Mouse (Mus musculus) adipocyte (in vitro differentiated cells): ENCODE results near the gene Lrrc74b.
A peak's percentile ranks its signal among the peaks of the same experiment; 100 is the strongest.
"Not testable (repeated sequence)": the region's sequence is repeated elsewhere in the genome, so short reads cannot be mapped to it uniquely, and the experiment has no call there.

Source experiments
- DNase-seq: peaks from one replicate; pipeline ENCODE4 v3.0.0-alpha.2; 2016; ENCODE audit warnings: low spot score

The Lrrc74b gene

DNA sequence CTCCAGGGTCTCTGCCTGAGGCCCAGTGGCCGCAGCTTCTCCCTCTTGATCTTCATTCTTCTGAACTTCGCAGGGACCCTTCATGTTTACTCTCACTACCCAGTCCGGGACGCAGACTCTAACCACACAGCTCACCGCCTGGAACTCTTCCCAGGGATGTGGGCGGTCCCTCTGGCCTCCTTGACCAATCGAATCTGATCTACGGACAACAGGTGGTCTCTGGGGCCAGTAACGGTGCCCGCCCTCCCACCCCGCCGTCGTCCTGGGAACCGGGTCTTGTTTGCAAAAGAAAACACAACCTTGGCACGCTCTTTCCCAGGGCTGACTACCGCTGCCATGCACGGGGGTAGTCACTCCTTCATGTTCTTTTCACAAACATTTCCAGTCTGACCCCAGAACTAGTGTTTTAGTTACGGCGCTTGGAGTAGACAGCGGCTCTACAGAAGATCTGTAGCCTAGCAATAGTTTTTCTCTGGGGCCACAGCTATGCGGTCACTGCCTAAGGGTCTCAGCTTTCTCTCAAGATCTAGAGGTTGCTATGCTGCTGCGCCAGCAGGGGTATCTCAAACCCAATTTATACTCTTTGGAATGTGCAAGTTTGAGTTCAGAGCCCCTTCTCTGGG lies at the start of gene Lrrc74b:
Lrrc74b (minus strand) TSS at position 120 of the 623 bp plus-strand sequence.
- no peak for DNase-seq

DNA sequence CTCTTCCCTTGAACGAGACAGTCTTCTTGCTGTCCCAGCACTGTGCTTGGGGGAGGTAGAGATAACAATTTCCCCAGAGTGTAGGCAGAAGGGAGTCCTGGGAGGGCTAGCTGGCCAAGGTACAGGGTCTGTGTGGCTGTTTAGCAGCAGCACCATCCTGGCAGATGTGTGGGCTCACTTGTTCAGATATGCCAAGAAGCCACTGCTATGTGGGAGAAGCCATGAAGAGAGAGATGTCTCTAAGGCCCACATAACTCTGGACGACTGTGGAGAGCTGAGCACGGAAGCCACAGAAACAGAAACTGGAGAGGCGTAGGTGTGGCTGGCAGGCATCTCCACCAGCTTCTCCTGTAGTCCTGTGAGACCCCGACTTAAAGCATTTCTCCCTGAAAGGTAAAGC lies 44.6 kb upstream of the Lrrc74b start:
- no peak for DNase-seq

DNA sequence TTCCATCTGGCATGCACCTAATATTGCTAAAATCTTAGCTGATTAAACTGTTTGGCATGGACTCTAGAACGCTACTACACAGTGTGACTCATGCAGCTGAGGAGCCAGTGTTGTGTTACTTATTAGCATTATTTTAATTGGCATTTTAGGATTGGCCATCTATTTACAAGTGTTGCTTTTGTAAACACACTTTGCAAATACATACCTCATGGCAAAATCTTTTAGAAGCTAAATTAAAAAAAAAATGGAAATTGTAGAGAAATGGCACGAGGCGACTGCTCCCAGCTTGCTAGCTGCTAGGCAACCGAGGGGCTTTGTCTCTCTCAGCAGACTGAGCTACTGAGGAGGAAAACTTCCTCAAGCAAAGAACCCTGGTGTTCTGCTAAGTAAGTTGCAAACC lies 43.9 kb upstream of the Lrrc74b start:
- DNase-seq, result no peak

DNA sequence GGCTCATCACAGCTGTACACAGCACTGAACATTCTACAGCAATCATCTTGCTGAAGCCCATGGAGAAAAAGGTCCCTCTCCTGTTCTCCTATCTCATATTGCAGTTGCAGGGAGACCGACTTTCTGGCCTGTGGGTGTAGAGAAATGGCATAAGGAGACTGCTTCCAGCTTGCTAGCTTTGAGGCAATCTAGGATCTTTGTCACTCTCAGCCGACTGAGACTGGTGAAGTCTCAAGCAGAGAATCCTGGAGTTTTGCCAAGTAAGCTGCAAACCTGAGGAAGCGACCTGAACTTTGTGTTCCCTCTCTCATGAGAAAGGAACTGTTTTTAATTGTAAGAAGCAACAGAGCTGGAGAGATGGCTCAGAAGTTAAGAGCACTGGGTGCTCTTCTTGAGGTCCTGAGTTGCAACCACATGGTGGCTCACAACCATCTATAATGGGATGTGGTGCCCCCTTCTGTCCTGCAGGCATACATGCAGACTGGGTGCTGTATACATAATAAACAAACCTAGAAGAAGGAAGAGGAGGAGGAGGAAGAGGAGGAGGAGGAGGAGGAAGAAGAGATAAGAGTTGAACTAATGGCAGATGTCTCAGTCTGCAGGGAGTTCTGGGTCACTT lies 40.0 kb upstream of the Lrrc74b start:
- peak; percentile 19 for DNase-seq

DNA sequence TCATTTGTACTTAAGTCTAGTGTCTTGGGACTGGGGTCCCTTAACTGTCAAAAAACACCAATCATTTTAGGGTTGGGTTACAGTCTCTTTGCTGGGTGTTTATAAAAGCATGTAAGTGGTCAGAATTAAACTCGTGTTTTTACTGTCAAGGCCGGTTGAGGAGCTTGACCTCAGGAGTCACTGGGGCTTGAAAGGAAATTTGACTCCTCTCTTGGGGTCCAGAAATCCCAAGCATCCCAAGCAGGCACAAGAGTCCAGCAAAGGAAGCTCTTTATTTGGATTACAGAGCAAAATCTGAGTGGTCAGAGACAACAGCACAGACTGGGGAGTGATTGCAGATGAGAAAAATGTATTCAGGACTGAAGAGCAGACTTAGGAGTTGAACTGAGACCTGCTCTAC lies 29.7 kb upstream of the Lrrc74b start:
- DNase-seq, result no peak

DNA sequence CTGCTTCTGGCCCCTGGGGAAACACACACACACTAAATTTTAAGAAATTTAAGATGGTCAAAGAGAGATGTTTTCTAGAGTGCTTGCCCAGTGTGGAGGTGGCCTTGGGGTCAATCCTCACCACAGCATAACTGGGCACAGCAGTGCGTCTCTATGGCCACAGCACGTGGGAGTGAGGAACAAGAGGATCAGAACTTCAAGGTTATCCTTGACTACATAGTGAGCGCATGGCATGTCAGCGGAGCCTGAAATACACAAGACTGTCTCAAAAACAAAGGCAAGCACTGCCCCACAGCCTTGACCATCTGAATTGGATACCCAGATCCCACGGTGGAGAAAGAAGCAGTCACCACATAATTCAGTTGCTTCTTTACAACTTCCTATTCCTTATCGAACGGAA lies 23.5 kb upstream of the Lrrc74b start:
- DNase-seq, result no peak

DNA sequence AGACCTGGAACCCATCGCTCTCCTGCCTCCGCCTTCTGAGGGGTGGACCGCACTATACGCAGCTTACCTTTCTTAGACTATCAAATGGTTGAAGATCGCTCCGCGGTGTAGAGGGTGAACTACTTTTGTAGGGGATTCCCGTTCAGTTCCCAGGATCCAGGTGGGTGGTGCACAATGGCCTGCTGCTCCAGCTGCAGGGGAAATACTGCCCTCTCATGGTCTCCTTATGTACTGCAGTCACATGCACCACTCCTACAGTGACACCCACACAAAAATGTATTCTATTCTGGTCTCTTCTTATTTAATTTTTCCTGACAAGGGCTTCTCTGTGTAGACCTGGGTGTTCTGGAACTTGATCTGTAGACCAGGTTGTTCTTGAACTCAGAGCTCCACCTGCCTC lies 22.0 kb upstream of the Lrrc74b start, which contains the start of gene Slc7a4:
Slc7a4 (minus strand) TSS at position 151 of the 400 bp plus-strand sequence.
- DNase-seq, result no peak

DNA sequence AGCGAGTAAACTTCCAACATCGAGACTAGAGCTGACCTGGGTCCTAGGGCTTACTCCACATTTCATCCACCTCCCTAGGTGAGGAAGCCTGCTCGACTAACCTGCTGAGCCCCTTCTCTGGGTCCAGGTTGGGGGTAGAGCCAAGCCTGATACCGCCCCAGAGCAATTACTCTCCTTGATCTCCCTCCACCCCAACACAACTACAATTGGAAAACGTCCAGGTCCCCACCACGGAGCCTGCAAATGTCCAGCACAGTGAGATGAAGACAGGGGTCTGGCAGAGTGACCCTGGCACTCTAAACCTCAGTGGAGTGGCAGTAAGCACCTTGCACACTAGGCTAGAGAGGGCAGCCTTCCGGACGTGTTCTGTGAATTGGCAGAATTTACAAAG lies 15.8 kb upstream of the Lrrc74b start:
- DNase-seq, result no peak

DNA sequence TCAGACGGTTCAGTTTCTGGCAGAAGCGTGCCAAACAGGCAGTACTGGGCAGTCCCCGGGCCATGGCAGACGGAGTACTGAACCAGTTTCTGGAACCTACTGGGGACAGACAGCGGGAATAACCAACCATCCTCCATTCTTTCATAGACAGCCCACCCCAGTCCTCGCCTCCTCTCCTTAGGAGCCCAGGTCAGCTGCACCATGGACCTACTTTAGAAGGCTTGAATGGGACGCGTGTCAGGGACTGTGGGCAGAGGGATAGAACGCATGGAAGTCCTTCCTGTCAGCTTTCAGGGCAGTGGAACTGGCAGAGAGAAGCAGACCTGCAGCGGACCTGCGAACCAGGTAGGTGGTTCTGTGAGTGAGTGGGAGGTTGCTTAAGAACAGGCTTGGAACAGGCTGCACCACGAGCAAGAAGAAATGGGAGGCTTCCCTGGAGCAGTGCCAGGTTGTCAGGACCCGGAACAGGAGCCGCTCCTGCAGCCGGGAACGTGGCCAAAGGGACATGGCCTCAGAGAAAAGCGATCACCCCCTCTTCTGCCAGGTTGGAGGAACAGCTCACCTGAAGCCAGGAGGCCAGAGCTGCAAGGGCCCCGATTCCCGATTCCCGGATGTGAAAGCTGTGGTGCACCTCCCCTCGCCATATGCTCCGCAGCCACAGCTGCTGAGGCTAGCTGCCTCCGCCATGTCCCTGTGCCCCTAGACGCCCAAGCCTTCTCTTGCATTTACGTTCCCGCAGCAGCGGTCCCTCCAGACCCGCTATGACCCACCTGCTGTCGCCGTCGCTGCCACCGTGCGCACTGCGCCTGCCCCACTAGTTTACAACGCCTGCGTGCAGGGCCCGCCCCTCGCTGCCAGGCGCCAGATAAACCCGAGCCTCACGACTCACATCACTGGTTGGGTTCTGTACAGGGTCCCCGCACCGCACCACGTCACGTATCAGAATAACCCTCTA lies 15.1 kb upstream of the Lrrc74b start:
- no peak for DNase-seq

DNA sequence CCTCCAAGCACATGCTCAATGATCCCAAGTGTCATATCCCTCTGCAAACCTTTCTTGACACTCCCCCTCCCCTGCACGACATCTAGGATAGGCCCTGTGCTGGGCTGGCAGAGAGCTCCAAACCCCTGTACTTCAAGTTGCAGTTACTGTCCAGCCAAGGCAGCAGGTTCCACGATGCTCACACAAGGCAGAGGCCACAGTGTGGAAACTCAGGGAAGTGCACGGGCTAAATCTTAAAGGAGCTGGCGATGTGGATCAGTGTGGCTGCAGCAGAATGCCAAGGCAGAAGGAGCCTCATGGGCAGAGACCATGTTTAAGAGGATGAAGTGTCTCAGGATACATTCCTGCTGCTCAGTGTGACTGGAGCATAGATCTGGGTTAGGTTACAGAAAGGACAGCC lies 5.1 kb upstream of the Lrrc74b start:
- DNase-seq, result no peak

DNA sequence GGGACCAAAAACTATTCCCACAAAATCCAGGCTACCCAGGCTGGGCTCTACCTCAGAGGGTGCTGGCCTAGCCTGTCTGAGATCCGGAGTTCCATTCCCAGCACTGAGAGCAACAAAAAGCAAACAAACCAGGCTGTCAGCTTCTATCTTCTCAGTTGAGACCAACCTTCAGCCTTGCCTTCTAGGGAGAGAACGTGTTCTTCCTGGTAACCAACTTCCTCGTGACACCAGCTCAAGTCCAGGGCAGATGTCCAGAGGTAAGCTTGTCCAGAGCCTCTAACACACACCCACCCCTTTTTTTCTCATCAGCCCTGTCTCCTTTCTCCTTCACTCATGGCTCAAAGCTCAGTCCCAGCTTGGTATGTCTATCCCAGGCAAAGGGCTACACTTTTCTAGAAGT lies 3.7 kb upstream of the Lrrc74b start:
- no peak for DNase-seq

DNA sequence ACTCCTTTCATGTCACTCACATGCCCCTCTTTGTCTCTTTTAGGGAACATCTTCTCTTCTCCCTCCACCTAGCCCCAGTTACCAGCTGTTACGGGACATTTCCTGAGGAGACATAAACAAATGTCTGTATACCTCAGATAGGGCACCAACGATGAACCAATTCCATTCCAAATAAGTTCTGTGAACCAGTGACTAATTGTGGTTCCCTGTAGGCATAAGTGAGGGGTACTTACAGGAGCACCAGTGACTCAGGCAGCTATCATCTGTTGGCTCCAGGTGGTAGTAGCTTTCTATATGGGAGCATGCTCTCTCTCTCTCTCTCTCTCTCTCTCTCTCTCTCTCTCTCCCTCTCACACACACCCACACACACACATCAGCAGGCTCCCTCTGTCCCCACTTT lies 3.2 kb upstream of the Lrrc74b start:
- DNase-seq, result no peak

DNA sequence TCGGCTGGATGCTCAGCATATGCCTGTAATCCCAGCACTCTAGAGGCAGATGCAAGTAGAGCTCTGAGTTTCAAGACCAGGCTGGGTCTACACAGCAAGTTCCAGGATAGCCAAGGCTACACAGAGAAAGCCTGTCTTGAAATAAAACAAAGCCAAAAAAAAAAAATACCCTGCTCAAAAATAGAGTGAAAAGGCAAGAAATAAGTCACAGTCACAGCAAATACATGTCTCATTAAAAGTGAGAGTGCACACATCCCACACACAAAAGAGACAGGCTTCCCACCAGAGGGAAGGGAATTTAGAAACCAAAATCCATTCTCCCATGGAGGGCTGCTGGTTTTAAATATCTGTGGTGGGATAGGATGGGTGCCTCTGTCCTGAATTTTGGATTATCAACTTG lies 2.5 kb upstream of the Lrrc74b start:
- no peak for DNase-seq

DNA sequence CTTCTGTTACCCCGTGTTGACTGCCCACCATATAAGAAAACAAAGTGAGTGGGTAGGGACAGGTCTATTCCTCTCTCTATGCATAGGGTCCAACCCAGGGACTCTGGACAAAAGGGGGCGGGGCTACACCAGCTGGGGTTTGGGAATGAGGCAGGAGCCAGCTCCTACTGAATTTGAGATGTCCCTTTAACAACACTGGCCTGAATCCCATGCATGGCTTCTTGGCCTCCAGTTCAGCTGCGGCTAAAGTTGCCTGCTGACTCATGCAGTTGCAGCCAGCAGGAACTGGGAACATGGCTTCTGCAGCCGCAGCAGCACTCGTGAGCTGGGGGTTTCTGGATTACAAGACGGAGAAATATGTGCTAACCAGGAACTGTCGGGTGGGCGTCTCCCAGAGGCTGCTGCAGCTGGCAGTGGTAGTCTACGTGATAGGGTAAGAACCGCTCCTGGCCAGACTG lies 733 bp upstream of the Lrrc74b start, which contains the start of gene P2rx6:
P2rx6 (plus strand) TSS at position 135 of the 458 bp plus-strand sequence.
- DNase-seq, result peak; percentile 61

DNA sequence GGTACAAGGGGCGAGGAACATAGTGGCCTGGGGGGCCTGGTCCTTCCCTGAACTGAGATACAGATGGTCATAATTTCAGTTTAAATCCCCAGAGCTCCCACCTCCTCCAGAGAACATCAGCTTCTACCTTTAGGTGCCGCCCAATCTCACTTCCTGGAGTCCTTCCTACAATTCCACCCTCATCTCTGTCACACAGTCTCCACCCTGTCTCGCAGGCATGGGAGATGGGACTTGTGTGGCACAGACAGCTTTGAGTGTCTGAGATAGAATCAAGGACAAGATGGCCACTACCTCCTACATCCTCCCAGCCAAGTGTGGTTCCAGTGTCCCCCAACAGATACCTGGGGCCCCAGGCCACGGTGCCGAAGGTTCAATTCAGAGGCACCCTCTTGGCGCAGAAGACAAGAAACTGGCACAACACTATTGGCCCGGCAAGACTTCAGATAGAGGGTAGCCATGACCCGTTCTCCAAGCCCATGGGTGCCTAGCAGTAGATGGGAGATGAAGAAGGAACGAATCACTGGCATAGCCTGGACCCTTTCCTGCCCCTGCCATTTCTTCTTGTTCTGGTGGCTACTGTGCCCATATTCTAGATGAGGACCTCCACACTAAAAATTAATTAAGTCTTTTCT lies 1.5 kb downstream of the Lrrc74b start:
- no peak for DNase-seq

DNA sequence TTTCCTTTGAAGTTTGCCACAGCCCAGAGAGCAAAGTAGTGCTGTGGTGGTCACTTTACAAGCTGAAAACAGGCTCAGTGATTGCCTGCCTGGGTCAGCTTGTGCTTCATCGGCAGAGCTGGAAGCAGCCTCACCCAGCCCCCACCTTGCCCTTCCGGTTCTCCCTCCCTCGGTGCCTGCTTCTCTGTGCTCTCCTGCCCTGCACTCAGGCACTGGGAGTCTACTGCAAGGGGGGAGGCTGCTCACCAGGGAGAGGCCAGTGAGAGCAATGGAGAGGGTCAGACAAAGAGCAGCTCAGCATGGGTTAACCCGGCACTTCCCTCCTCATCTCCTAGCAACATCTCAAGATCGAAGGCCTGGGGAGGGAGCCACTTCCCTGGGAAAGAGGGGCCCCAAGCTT lies 2.2 kb downstream of the Lrrc74b start:
- DNase-seq, result no peak

DNA sequence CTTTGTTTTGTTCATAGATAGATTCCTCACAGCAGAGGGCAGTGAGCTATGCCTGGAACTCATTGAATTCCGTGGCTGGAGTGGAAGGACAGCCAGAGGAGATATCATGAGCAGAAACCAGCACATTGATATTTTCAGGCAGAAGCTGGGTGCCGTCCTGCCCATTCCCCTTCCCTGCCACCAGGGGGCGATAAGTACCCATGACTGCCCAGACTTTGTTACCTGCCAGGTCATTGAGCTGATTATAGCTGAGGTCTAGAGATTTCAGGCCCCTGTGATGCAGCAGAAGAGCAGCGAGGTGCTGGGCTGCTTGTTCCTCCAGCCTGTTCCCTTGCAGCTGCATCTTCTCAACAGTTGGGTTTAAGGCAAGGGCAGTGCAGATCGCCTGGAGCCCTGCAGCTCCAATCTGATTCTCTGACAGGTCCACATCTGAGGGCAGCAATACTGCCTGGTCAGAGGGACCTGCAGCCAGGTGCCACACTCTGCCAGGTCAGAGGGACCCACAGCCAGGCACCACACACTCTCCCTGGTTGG lies 3.0 kb downstream of the Lrrc74b start:
- peak; percentile 76 for DNase-seq

DNA sequence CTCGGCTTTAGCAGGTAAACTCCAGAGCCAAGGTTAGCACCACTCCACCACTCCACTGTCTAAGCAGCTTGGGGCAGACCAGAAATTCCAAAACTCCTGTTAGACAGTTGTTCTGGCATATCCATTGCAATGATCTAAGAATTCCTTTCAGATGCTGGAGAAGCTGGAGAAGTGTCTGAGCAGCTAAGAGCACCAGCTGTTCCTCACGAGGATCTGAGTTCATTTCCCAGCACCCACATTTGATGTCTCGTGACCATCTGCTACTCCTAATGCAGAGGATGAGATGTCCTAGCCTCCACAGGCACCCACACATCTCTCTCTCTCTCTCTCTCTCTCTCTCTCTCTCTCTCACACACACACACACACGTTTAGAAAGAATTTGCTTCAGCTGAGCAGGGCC lies 4.1 kb downstream of the Lrrc74b start:
- DNase-seq, result no peak

DNA sequence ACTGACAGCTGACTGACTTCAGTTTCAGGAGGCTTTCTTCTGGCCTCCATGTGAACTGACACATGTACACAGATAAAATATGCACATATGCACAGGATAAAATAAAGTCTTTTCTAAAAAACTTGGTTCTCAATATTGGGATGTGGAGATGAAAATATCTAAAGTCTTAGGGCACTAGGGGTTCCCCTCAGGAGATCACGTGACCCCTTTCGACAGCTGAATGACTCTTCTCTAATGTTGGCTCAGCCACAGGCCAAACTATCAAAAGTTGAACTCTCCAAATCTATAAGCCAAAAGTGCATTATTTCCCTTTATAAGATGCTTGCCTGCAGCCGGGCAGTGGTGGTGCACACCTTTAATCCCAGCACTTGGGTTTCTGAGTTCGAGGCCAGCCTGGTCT lies 4.9 kb downstream of the Lrrc74b start:
- DNase-seq, result no peak

DNA sequence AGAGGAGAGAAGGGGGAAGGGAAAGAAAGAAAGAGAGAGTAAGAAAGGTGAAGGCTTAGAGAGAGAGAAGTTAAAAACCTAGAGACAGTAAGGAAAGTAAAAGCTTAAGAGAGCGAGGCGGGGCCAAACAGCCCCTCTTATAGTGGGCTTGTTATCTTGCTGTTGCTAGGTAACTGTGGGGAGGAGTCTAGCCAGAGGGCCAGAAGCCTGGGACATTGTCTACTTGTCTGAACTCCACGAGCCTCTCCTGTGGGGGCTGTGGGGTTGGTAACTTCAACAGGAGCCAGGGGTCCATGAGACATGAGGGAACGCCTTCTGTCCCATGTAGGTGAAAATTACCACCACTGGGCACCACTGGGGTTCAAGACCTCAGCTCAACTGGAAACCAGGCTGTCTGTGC lies 6.3 kb downstream of the Lrrc74b start:
- not testable (repeated sequence) for DNase-seq

DNA sequence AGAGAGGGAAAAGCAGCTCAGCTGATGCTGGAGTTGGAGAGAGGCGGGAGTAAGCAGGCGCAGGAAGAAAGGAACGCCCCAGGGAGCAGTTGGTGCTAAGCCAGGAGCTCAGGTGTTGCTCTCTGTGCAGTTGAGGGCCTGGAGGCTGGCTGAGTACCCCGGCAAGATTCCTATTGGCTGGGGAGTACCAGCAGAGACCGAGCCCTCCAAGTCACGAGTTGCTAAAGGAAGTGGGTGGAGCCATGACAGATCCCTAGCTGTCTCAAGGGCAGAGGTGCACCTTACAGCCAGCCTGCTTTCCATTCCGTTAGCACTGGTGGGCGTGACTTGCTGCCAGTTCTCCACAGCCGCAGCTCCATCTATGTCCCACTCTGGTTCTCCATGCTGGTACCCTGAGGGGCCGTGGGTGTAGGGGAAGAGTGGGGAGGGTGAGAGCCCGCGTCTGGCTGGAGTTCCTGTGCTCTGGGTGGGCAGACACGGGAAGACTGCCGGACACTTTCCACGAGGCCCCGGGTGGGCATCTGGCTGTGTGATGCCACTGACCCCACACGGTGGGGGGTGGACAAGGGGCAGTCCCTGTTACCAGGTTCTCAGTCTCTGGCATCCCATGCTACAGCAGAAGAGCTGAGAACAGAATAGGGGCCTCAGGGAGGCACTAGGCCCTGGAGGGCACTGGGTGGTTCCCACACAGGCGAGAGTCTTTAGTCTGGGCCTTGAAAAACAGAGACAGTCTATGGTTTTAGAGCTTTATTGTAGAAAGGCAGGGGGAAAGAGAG lies 6.9 kb downstream of the Lrrc74b start:
- DNase-seq, result no peak
